Mouse (Mus musculus) adrenal gland, adult 18-20 months (tissue): ENCODE results near the gene Spats2. TPM values are rescaled to one million over a fixed set of nuclear protein-coding genes. Genes with fewer than 3 reads are reported as not detected.
A peak's percentile ranks its signal among the peaks of the same experiment; 100 is the strongest.

Experiments
- DNase-seq, 2 experiments: peaks; one replicate each; pipeline ENCODE4 v3.0.0; 2021 to 2022; ENCODE audit warnings: low spot score in 2 of 2
- microRNA-seq, 2 experiments: library from miRNA; unstranded; fragments of <30 nt; microRNA quantifications; one replicate each; pipeline ENCODE4 v1.2.0; 2021; ENCODE audit warnings: borderline number of aligned reads in 2 of 2
- total RNA-seq, 2 experiments: library from RNA; stranded (reverse); gene quantifications; 1 replicate in 1 of 2; 2 replicates in 1 of 2; pipeline ENCODE4 v1.2.3; 2021

Gene Spats2
- total RNA-seq, 2 experiments from 2014 or later: 10.4 to 10.6 TPM

DNA sequence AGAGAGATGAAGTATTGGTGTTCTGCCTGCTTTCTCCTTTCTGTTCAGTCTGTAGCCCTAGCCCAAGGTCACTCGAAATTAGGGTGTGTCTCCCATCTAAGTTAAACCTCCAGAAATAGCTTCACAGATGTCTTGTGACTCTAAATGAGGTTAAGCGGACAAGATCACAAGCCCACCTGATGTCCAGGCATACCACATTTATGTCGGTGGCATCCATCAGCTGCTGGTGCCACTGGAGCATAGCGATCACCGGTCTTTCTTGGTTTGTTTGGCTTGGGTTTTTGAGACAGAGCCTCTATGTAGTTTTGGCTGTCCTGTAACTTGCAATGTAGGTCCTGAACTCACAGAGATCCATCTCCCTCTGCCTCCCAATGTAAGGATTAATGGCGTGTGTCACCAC is 128.1 kb downstream of the Spats2 start:
- no peak for DNase-seq

- DNase-seq: no peak
Measured at GRCm38 (mm10) chr15:99254477-99255005, 128.8 kb downstream of the Spats2 start.

DNA sequence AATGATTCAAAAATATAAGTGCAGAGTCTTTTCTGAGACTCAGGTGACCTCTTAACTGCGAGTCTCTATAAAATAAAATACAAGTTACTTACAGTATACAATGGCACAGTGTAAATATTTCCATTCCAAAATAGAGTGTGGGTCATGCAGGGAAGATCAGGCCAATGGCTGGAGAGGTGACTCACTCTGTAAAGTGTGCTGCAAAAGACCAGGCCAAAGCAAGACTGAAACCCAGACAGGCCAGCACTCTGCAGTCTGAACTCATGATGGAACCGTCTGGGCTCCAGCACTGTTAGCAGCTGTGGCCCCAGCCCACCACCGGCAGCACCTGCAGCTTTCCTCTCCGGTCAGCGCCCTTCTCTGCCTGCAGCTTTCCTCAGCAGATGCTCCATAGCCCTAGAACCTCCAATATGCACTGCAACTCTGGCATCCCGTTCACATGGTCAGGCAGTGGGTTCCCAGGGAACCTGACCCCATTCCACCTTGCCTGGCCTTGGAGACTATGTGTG is 129.6 kb downstream of the Spats2 start:
- no peak for DNase-seq

DNA sequence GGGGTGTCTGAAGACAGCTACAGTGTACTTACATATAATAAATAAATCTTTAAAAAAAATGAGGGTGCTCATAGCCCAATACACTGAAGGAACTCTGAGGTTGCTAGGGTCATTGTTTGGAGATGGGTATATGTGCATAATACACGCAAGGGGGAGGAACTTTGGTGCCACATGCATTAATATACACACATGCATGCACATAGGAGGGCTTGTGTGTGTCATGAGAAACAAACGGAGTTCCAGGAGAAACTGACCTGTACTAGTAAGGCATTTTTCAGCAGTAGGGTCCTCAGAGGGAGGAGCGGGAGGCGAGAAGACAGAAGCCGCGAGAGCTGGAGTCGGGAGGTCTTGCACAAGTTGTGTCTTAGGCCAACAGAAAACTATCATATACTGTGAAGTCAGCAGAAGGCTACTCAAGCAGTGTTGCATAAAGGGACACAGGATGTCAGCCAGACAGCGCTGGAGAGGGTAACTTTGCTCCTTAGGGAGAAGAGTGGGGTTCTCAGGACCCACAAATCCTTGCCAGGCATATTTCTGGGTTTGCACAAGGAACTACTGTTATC is 133.5 kb downstream of the Spats2 start:
- no peak for DNase-seq

GRCm38 (mm10) chr15:99259730-99260252 is 134.1 kb downstream of the Spats2 start:
- peak; percentile 64 to 65 for DNase-seq

GRCm38 (mm10) chr15:99262702-99263101 is 137.0 kb downstream of the Spats2 start:
- no peak for DNase-seq

Small RNAs within 50 kb of the gene (microRNA-seq; reads per million reads assigned to microRNA genes)
- 0 reads per million in 2 experiments for gene Mir6960

Other genes starting within 250 kb of the Spats2 start
- gene Rhebl1, start 231.4 kb upstream of the Spats2 start, total RNA-seq: 1 to 10 TPM; 1.2 to 2.5 TPM
- 1 to 10 TPM in 1 of 2 experiments, under 1 TPM in 1; 0.86 to 2.1 TPM for gene Dhh, start 227.4 kb upstream of the Spats2 start, total RNA-seq
- 10 to 100 TPM; 12.1 to 14.0 TPM for gene Lmbr1l, start 207.7 kb upstream of the Spats2 start, total RNA-seq
- 100 to 1,000 TPM; 193 to 255 TPM for gene Tuba1b, start 191.4 kb upstream of the Spats2 start, total RNA-seq
- not detected for gene Gm49450, start 172.4 kb upstream of the Spats2 start, total RNA-seq
- gene Tuba1a, start 172.2 kb upstream of the Spats2 start, total RNA-seq: 100 to 1,000 TPM in 1 of 2 experiments, 10 to 100 TPM in 1; 74.3 to 169 TPM
- 100 to 1,000 TPM; 235 to 284 TPM for gene Tuba1c, start 96.0 kb upstream of the Spats2 start, total RNA-seq
- under 1 TPM; 0.51 to 0.56 TPM for gene Prph, start 70.7 kb upstream of the Spats2 start, total RNA-seq
- not detected for gene Troap, start 51.3 kb upstream of the Spats2 start, total RNA-seq
- not detected for gene C1ql4, start 38.1 kb upstream of the Spats2 start, total RNA-seq
- gene Dnajc22, start 32.7 kb upstream of the Spats2 start, total RNA-seq: 1 to 10 TPM; 2.5 to 8.4 TPM
- gene Kcnh3, start 98.9 kb downstream of the Spats2 start, total RNA-seq: under 1 TPM; 0.60 to 0.67 TPM
- gene Mcrs1, start 126.0 kb downstream of the Spats2 start, total RNA-seq: 10 to 100 TPM; 30.6 to 37.2 TPM
- gene Prpf40b, start 169.2 kb downstream of the Spats2 start, total RNA-seq: 10 to 100 TPM; 46.0 to 50.6 TPM
- gene Fam186b, start 170.0 kb downstream of the Spats2 start, total RNA-seq: 1 to 10 TPM; 1.6 to 2.6 TPM
- 10 to 100 TPM; 15.5 to 17.2 TPM for gene Fmnl3, start 244.6 kb downstream of the Spats2 start, total RNA-seq